Mouse (Mus musculus) MEL (cell line): Measurements from ENCODE around the gene 4930519G04Rik.

ENCODE experiments used
- CTCF ChIP-seq, 3 experiments: IDR thresholded peaks in 2 of 3; conservative IDR thresholded peaks in 1 of 3; 2 replicates each; pipeline ENCODE4 v1.5.1; 2011 to 2012; ENCODE audit warnings: low read length in 3 of 3, low read depth in 2 of 3, mild to moderate bottlenecking in 2 of 3, improper control_type of control experiment in 1 of 3, inconsistent platforms in 1 of 3, mixed read lengths in 1 of 3, moderate library complexity in 1 of 3; ENCODE audit not compliant: control insufficient read depth in 1 of 3, insufficient read depth in 1 of 3, poor library complexity in 1 of 3, severe bottlenecking in 1 of 3
- ELF1 ChIP-seq: IDR thresholded peaks from 2 replicates; pipeline ENCODE4 v1.6.1; 2014; ENCODE audit warnings: low read depth, mild to moderate bottlenecking, inconsistent platforms, low read length, improper control_type of control experiment, moderate library complexity
- EP300 ChIP-seq, 2 experiments: IDR thresholded peaks; 2 replicates each; pipeline ENCODE4 v1.6.1; 2011; ENCODE audit warnings: improper control_type of control experiment in 2 of 2, low read length in 2 of 2, low read depth in 1 of 2, mild to moderate bottlenecking in 1 of 2
- GATA1 ChIP-seq: IDR thresholded peaks from 2 replicates; pipeline ENCODE4 v1.6.1; 2011; ENCODE audit warnings: low read depth, low read length, improper control_type of control experiment
- JUND ChIP-seq: IDR thresholded peaks from 2 replicates; pipeline ENCODE4 v1.6.1; 2011; ENCODE audit warnings: low read depth, mild to moderate bottlenecking, improper control_type of control experiment, low read length
- NELFE ChIP-seq: IDR thresholded peaks from 2 replicates; pipeline ENCODE4 v1.6.1; 2011; ENCODE audit warnings: low read depth, low read length, improper control_type of control experiment
- POLR2A ChIP-seq, 2 experiments: IDR thresholded peaks; 2 replicates each; pipeline ENCODE4 v1.6.1; 2011 to 2012; ENCODE audit warnings: low read length in 2 of 2, mild to moderate bottlenecking in 2 of 2, control low read depth in 1 of 2, improper control_type of control experiment in 1 of 2, low read depth in 1 of 2, moderate library complexity in 1 of 2; ENCODE audit not compliant: control insufficient read depth in 1 of 2, insufficient read depth in 1 of 2, poor library complexity in 1 of 2
- SMC3 ChIP-seq: IDR thresholded peaks from 2 replicates; pipeline ENCODE4 v1.6.1; 2011; ENCODE audit warnings: low read depth, low read length, improper control_type of control experiment
- TBP ChIP-seq: IDR thresholded peaks from 2 replicates; pipeline ENCODE4 v1.8.0; 2011; ENCODE audit warnings: low read depth, low read length, improper control_type of control experiment
- USF1 ChIP-seq: IDR thresholded peaks from 2 replicates; pipeline ENCODE4 v1.6.1; 2014; ENCODE audit warnings: low read depth, mild to moderate bottlenecking, inconsistent platforms, low read length, improper control_type of control experiment, moderate library complexity
- USF2 ChIP-seq, 2 experiments: IDR thresholded peaks; 2 replicates each; pipeline ENCODE4 v1.6.1; 2011 to 2012; ENCODE audit warnings: improper control_type of control experiment in 2 of 2, low read length in 2 of 2, borderline replicate concordance in 1 of 2, inconsistent platforms in 1 of 2, low read depth in 1 of 2, mild to moderate bottlenecking in 1 of 2; ENCODE audit not compliant: insufficient read depth in 1 of 2
- ZNF384 ChIP-seq: IDR thresholded peaks from 2 replicates; pipeline ENCODE4 v1.6.1; 2012; ENCODE audit warnings: low read depth, mild to moderate bottlenecking, inconsistent platforms, low read length, improper control_type of control experiment

DNA sequence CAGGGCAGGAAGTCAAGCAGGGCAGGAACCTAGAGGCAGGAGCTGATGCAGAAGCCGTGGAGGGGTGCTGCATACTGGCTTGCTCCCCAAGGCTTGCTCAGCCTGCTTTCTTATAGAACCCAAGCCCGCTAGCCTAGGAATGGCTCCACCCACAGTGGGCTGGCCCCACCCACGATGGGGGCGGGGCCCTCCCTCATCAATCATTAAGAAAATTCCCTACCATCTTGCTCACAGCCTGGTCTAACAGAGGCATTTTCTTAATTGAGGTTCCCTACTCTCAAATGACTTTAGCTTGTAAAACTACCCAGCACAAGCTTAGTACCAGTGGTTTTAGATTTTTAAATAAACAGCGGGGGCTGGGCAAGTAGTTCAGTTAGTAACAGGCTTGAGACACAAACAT is 78.2 kb downstream of the 4930519G04Rik start:
- TF ChIP-seq POLR2A (IDR thresholded peaks at IDR 0.05; ENCODE audit: control insufficient read depth in 1 of 2, insufficient read depth in 1 of 2, low read depth in 1 of 2, low read length in 2 of 2, poor library complexity in 1 of 2): no peak
- TF ChIP-seq SMC3: no peak
- TF ChIP-seq EP300 (IDR thresholded peaks at IDR 0.05; ENCODE audit: low read depth in 1 of 2, low read length in 2 of 2): no peak
- no peak for TF ChIP-seq NELFE
- no peak for TF ChIP-seq USF2 (IDR thresholded peaks at IDR 0.05; ENCODE audit: borderline replicate concordance in 1 of 2, insufficient read depth in 1 of 2, low read depth in 1 of 2, low read length in 2 of 2)
- TF ChIP-seq CTCF (IDR thresholded peaks at IDR 0.05 in 2 of 3, conservative IDR thresholded peaks at IDR 0.05 in 1 of 3; ENCODE audit: control insufficient read depth in 1 of 3, insufficient read depth in 1 of 3, low read depth in 2 of 3, low read length in 3 of 3, poor library complexity in 1 of 3, severe bottlenecking in 1 of 3): no peak
- no peak for TF ChIP-seq TBP
- TF ChIP-seq GATA1: no peak
- no peak for TF ChIP-seq JUND
- no peak for TF ChIP-seq ELF1
- TF ChIP-seq USF1: no peak
- TF ChIP-seq ZNF384: no peak
